Mouse (Mus musculus): ENCODE measurements around the gene Zfp553. TPM values are rescaled to one million over a fixed set of nuclear protein-coding genes. Genes with fewer than 3 reads are reported as not detected.
A peak's percentile ranks its signal among the peaks of the same experiment; 100 is the strongest.

The Zfp553 gene
- total and polyA plus RNA-seq, 2 experiments from 2014 or later, result 33.9 to 41.0 TPM

GRCm38 (mm10) chr7:127214981-127215871 is 17.6 kb upstream of the Zfp553 start:
- DNase-seq (ENCODE audit: low spot score), result peak; percentile 79
- H3K9ac ChIP-seq (replicated peaks; ENCODE audit: low read length), result no peak overlapping the region; the same call in 1 of the 2 replicates
- H3K4me1 ChIP-seq (ENCODE audit: insufficient read depth, low read length), result no peaks in the 10 kb centered on the region
- peak overlapping the region; percentile 38 for H3K4me2 ChIP-seq (ENCODE audit: low read depth, low read length)
- peak; percentile 42; the same call in 1 of the 2 replicates for ATAC-seq
- peak; percentile 85 for TF ChIP-seq CTCF (IDR thresholded peaks at IDR 0.05; ENCODE audit: low read depth)
- H3K36me3 ChIP-seq (ENCODE audit: insufficient read depth, low read length), result no peaks in the 10 kb centered on the region
- no peaks in the 10 kb centered on the region for H3K9me3 ChIP-seq (ENCODE audit: low read length)
- H3K27me3 ChIP-seq (ENCODE audit: insufficient read depth, low read length), result no peaks in the 10 kb centered on the region
- H3K27ac ChIP-seq, result no peak overlapping the region
- H3K4me3 ChIP-seq (ENCODE audit: low read length), result peak overlapping the region; percentile 18
- 26% methylated on average over 33 of the region's 33 CpGs for WGBS

DNA sequence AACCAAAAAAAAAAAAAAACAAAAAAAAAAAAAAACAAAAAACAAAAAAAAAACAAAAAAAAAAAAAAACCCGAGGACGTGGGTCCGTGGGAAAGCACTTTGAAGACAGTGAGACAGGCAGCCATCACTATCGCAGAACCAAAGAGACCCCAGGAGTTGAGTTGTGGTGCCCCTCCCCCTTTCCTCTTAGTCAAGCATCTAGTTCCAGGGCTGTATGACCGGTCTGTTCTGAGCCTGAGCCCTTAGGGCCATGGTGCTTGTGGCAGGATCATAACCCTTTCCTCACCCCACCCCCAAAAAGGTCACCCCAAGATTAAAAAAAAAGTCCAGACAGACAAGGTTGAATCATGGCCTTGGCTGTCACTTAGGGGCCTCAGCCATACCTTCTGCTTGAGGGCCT is 16.6 kb upstream of the Zfp553 start:
- no peaks in the 10 kb centered on the region for H3K4me1 ChIP-seq (ENCODE audit: insufficient read depth, low read length)
- TF ChIP-seq CTCF (IDR thresholded peaks at IDR 0.05; ENCODE audit: low read depth), result no peak
- ATAC-seq (no peak), DNase-seq (ENCODE audit: low spot score) (no peak)
- H3K9me3 ChIP-seq (ENCODE audit: low read length), result no peaks in the 10 kb centered on the region
- no peaks in the 10 kb centered on the region for H3K27me3 ChIP-seq (ENCODE audit: insufficient read depth, low read length)
- H3K9ac ChIP-seq (replicated peaks; ENCODE audit: low read length), result no peak overlapping the region
- no peaks in the 10 kb centered on the region for H3K36me3 ChIP-seq (ENCODE audit: insufficient read depth, low read length)
- no peak overlapping the region for H3K27ac ChIP-seq
- H3K4me2 ChIP-seq (ENCODE audit: low read depth, low read length), result no peak overlapping the region
- 85% methylated on average over 5 of the region's 5 CpGs for WGBS
- no peak overlapping the region for H3K4me3 ChIP-seq (ENCODE audit: low read length)

- no peak for DNase-seq (ENCODE audit: low spot score)
- no peak overlapping the region for H3K9ac ChIP-seq (replicated peaks; ENCODE audit: low read length)
- WGBS, result 91% methylated on average over 6 of the region's 6 CpGs
- H3K9me3 ChIP-seq (ENCODE audit: low read length), result no peaks in the 10 kb centered on the region
- H3K4me1 ChIP-seq (ENCODE audit: insufficient read depth, low read length), result no peaks in the 10 kb centered on the region
- H3K27me3 ChIP-seq (ENCODE audit: insufficient read depth, low read length), result no peaks in the 10 kb centered on the region
- no peak for TF ChIP-seq CTCF (IDR thresholded peaks at IDR 0.05; ENCODE audit: low read depth)
- no peak overlapping the region for H3K27ac ChIP-seq
- H3K36me3 ChIP-seq (ENCODE audit: insufficient read depth, low read length), result no peaks in the 10 kb centered on the region
- no peak overlapping the region for H3K4me2 ChIP-seq (ENCODE audit: low read depth, low read length)
- no peak overlapping the region for H3K4me3 ChIP-seq (ENCODE audit: low read length)
- no peak for ATAC-seq
Observed at GRCm38 (mm10) chr7:127217475-127217874, 15.4 kb upstream of the Zfp553 start.

DNA sequence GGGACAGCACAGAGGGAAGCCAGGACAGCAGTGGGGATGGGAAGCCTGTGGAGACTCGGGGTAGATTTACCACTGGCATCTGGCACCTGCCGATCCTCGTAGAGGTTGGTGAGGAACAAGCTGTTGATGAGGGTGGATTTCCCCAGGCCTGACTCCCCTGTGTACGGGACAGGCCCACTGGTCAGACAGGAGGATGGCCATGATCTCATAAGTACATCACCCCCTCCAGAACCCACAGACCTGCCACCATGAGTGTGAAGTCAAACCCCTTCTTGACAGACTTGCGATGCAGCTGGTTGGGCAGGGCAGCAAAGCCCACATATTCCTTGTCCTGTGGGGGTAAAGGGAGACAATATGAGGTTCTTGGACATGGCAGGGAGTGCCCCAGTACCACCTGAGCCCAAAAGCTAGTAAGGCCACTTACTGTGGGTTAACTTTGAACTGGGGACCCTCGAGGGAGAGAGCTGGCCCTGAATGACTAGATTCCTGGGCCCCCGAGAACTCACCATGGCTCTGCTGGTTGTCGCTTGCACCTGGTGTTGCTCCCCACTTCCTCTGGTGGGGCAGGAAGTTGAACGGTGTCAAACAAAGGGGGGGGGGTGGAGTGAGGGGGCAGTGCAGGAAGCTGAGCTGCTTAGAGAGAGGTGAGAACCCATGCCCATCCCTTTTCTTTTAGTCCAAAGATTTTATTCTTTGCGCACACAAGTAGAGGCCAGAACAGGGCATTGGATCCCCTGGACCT is 14.8 kb upstream of the Zfp553 start:
- TF ChIP-seq CTCF (IDR thresholded peaks at IDR 0.05; ENCODE audit: low read depth), result no peak

GRCm38 (mm10) chr7:127218670-127219069 is 14.2 kb upstream of the Zfp553 start:
- WGBS, result 89% methylated on average over 4 of the region's 4 CpGs
- no peaks in the 10 kb centered on the region for H3K4me1 ChIP-seq (ENCODE audit: insufficient read depth, low read length)

More for the DNA sequence above, 14.8 kb upstream of the Zfp553 start:
- H3K9me3 ChIP-seq (ENCODE audit: low read length), result no peaks in the 10 kb centered on the region
- 86% methylated on average over 10 of the region's 10 CpGs for WGBS
- no peak for ATAC-seq
- H3K27me3 ChIP-seq (ENCODE audit: insufficient read depth, low read length), result no peaks in the 10 kb centered on the region
- no peak overlapping the region for H3K4me2 ChIP-seq (ENCODE audit: low read depth, low read length)
- H3K4me3 ChIP-seq (ENCODE audit: low read length), result no peak overlapping the region
- H3K9ac ChIP-seq (replicated peaks; ENCODE audit: low read length), result no peak overlapping the region
- H3K4me1 ChIP-seq (ENCODE audit: insufficient read depth, low read length), result no peaks in the 10 kb centered on the region
- H3K27ac ChIP-seq, result no peak overlapping the region
- no peaks in the 10 kb centered on the region for H3K36me3 ChIP-seq (ENCODE audit: insufficient read depth, low read length)
- no peak for DNase-seq (ENCODE audit: low spot score)

DNA sequence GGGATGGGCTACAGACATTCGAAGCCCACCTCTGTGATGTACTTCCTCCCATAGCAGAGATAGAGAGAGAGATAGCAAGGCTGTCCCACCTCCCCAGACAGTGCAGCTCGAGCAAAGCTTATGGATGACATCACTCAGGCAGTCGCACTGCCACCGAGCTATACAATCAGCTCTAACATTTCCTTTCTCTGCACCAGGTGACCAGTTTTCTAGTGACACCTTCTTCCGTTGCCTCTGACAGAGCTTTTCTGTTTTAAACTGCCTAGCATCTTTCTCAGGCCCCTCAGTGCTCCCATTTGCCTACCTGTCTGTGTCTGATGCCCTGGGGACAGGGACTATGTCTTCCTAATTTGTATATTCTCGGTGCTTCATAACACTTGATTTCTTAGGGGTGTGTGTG is 12.4 kb upstream of the Zfp553 start:
- no peak overlapping the region for H3K4me2 ChIP-seq (ENCODE audit: low read depth, low read length)
- H3K4me3 ChIP-seq (ENCODE audit: low read length), result no peak overlapping the region
- no peak overlapping the region for H3K27ac ChIP-seq
- TF ChIP-seq CTCF (IDR thresholded peaks at IDR 0.05; ENCODE audit: low read depth), result no peak
- H3K9me3 ChIP-seq (ENCODE audit: low read length), result no peaks in the 10 kb centered on the region
- no peaks in the 10 kb centered on the region for H3K27me3 ChIP-seq (ENCODE audit: insufficient read depth, low read length)
- ATAC-seq (no peak), DNase-seq (ENCODE audit: low spot score) (no peak)
- 86% methylated on average over 6 of the region's 6 CpGs for WGBS
- no peaks in the 10 kb centered on the region for H3K36me3 ChIP-seq (ENCODE audit: insufficient read depth, low read length)
- no peak overlapping the region for H3K9ac ChIP-seq (replicated peaks; ENCODE audit: low read length)
- no peaks in the 10 kb centered on the region for H3K4me1 ChIP-seq (ENCODE audit: insufficient read depth, low read length)

More at GRCm38 (mm10) chr7:127218670-127219069, 14.2 kb upstream of the Zfp553 start:
- DNase-seq (ENCODE audit: low spot score), result no peak
- no peaks in the 10 kb centered on the region for H3K27me3 ChIP-seq (ENCODE audit: insufficient read depth, low read length)
- no peak overlapping the region for H3K9ac ChIP-seq (replicated peaks; ENCODE audit: low read length)
- H3K4me2 ChIP-seq (ENCODE audit: low read depth, low read length), result no peak overlapping the region
- ATAC-seq, result no peak
- H3K9me3 ChIP-seq (ENCODE audit: low read length), result no peaks in the 10 kb centered on the region
- no peak for TF ChIP-seq CTCF (IDR thresholded peaks at IDR 0.05; ENCODE audit: low read depth)
- H3K36me3 ChIP-seq (ENCODE audit: insufficient read depth, low read length), result no peaks in the 10 kb centered on the region
- no peak overlapping the region for H3K27ac ChIP-seq
- H3K4me3 ChIP-seq (ENCODE audit: low read length), result no peak overlapping the region
